Mouse (Mus musculus): ENCODE results near the gene Dclk3. TPM values are rescaled to one million over a fixed set of nuclear protein-coding genes. Genes with fewer than 3 reads are reported as not detected.

Gene Dclk3
- total RNA-seq (2023) = not detected

GRCm38 (mm10) chr9:111438904-111439835 lies at the start of gene Dclk3:
TSS of gene Dclk3 (plus strand) at chr9:111439081.

Other genes with a start within 250 kb of the Dclk3 start
- 10 to 100 TPM; 40.7 to 49.5 TPM for gene Mlh1, start 167.3 kb upstream of the Dclk3 start, total RNA-seq (2023)
- gene Epm2aip1, start 167.2 kb upstream of the Dclk3 start, total RNA-seq (2023) = 10 to 100 TPM; 31.3 to 33.1 TPM
- not detected for gene Trank1, start 127.3 kb upstream of the Dclk3 start, total RNA-seq (2023)